Mouse (Mus musculus): ENCODE measurements around the gene Pbld1. TPM values are rescaled to one million over a fixed set of nuclear protein-coding genes. Genes with fewer than 3 reads are reported as not detected.

The Pbld1 gene
- polyA plus RNA-seq, 1 experiment from 2014 or later = 0.99 TPM

- Histone ChIP-seq H3K4me2 (ENCODE audit: low read length) (peak within 1 kb of the TSS; percentile 81), H3K9me3 (ENCODE audit: control insufficient read depth, low read length) (no peaks in the 10 kb centered on the region), H3K4me1 (replicated peaks; ENCODE audit: control insufficient read depth, insufficient read depth, low read length) (peaks cover 46% of the 10 kb centered on the region), H3K27me3 (replicated peaks; ENCODE audit: control insufficient read depth, insufficient read depth, low read length) (no peaks in the 10 kb centered on the region), H3K27ac (ENCODE audit: low read length) (peak within 1 kb of the TSS; percentile 100), H3K36me3 (ENCODE audit: control insufficient read depth, insufficient read depth) (no peaks in the 10 kb centered on the region), H3K9ac (replicated peaks; ENCODE audit: low read depth, low read length) (peak within 1 kb of the TSS; percentile 99), H3K4me3 (replicated peaks; ENCODE audit: low read length) (peak within 1 kb of the TSS; percentile 89)
- under 1% methylated on average over 53 of the region's 69 CpGs for WGBS
- peak; percentile 92 for ATAC-seq
Measured at GRCm38 (mm10) chr10:63023749-63024579, 36.0 kb upstream of the Pbld1 start, which contains the start of the genes Hnrnph3 and Pbld2. Hnrnph3 (minus strand) TSS chr10:63024217. Pbld2 (plus strand) TSS chr10:63024315.

GRCm38 (mm10) chr10:63024580-63024910, 35.4 kb upstream of the Pbld1 start:
- ATAC-seq = peak; percentile 13
- WGBS = 0% methylated on average over 8 of the region's 8 CpGs
- H3K27ac ChIP-seq (ENCODE audit: low read length) = peak overlapping the region; percentile 100
- peak overlapping the region; percentile 88 for H3K9ac ChIP-seq (replicated peaks; ENCODE audit: low read depth, low read length)
- H3K4me1 ChIP-seq (replicated peaks; ENCODE audit: control insufficient read depth, insufficient read depth, low read length) = peaks cover 42% of the 10 kb centered on the region
- H3K27me3 ChIP-seq (replicated peaks; ENCODE audit: control insufficient read depth, insufficient read depth, low read length) = no peaks in the 10 kb centered on the region
- no peaks in the 10 kb centered on the region for H3K36me3 ChIP-seq (ENCODE audit: control insufficient read depth, insufficient read depth)
- H3K9me3 ChIP-seq (ENCODE audit: control insufficient read depth, low read length) = no peaks in the 10 kb centered on the region
- H3K4me3 ChIP-seq (replicated peaks; ENCODE audit: low read length) = peak overlapping the region; percentile 89
- peak overlapping the region; percentile 81 for H3K4me2 ChIP-seq (ENCODE audit: low read length)

GRCm38 (mm10) chr10:63025016-63025415, 34.9 kb upstream of the Pbld1 start:
- H3K9me3 ChIP-seq (ENCODE audit: control insufficient read depth, low read length) = no peaks in the 10 kb centered on the region
- peak overlapping the region; percentile 81 for H3K4me2 ChIP-seq (ENCODE audit: low read length)
- H3K4me1 ChIP-seq (replicated peaks; ENCODE audit: control insufficient read depth, insufficient read depth, low read length) = peaks cover 42% of the 10 kb centered on the region
- no peak for ATAC-seq
- H3K9ac ChIP-seq (replicated peaks; ENCODE audit: low read depth, low read length) = peak overlapping the region; percentile 88
- 14% methylated on average over 2 of the region's 2 CpGs for WGBS
- peak overlapping the region; percentile 89 for H3K4me3 ChIP-seq (replicated peaks; ENCODE audit: low read length)
- peak overlapping the region; percentile 100 for H3K27ac ChIP-seq (ENCODE audit: low read length)
- no peaks in the 10 kb centered on the region for H3K36me3 ChIP-seq (ENCODE audit: control insufficient read depth, insufficient read depth)
- H3K27me3 ChIP-seq (replicated peaks; ENCODE audit: control insufficient read depth, insufficient read depth, low read length) = no peaks in the 10 kb centered on the region

- WGBS = 8% methylated on average over 6 of the region's 6 CpGs
- Histone ChIP-seq H3K4me3 (replicated peaks; ENCODE audit: low read length) (peak overlapping the region; percentile 89), H3K4me1 (replicated peaks; ENCODE audit: control insufficient read depth, insufficient read depth, low read length) (peaks cover 36% of the 10 kb centered on the region), H3K27me3 (replicated peaks; ENCODE audit: control insufficient read depth, insufficient read depth, low read length) (no peaks in the 10 kb centered on the region), H3K4me2 (ENCODE audit: low read length) (peak overlapping the region; percentile 81), H3K9ac (replicated peaks; ENCODE audit: low read depth, low read length) (0 out of 2 replicates have a peak overlapping the region, but pooled peaks have one; percentile 0), H3K36me3 (ENCODE audit: control insufficient read depth, insufficient read depth) (no peaks in the 10 kb centered on the region), H3K27ac (ENCODE audit: low read length) (peak overlapping the region; percentile 100), H3K9me3 (ENCODE audit: control insufficient read depth, low read length) (no peaks in the 10 kb centered on the region)
- no peak for ATAC-seq
Measured at GRCm38 (mm10) chr10:63025491-63026011, 34.4 kb upstream of the Pbld1 start.

DNA sequence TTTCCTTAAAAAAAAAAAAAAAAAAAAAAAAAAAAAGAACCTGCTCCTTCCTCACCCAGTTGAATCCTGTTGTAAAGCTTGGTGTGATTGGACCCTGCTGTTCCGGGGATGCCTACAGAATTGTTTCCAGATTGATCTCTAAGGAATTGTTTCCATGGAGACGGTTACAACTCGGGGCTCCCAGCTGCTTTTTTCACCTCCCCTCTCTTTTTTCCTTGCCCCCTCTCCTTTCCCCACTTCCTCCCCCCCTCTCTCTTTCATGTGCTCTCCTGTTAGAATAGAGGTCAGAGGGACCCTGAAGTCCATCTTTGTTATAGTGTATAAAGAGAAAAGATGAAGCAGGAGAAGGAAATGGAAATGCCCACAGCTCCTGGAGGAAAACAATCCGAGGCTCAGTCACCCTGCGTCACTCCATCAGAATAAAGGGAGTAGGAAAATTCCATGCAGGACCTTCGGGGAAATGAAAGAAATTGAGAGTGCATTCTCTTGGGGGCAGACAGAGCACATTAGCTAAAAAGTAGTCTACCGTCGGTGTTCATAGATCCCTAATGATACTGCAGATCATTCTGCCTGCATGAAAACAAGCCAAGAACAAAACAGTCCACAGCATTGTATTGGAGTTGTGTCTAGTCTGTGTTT, 33.7 kb upstream of the Pbld1 start:
- Histone ChIP-seq H3K4me3 (replicated peaks; ENCODE audit: low read length) (peak overlapping the region; percentile 20), H3K4me2 (ENCODE audit: low read length) (peak overlapping the region; percentile 81), H3K27me3 (replicated peaks; ENCODE audit: control insufficient read depth, insufficient read depth, low read length) (no peaks in the 10 kb centered on the region), H3K27ac (ENCODE audit: low read length) (peak overlapping the region; percentile 100), H3K9ac (replicated peaks; ENCODE audit: low read depth, low read length) (peak overlapping the region; percentile 50), H3K9me3 (ENCODE audit: control insufficient read depth, low read length) (no peaks in the 10 kb centered on the region), H3K36me3 (ENCODE audit: control insufficient read depth, insufficient read depth) (no peaks in the 10 kb centered on the region), H3K4me1 (replicated peaks; ENCODE audit: control insufficient read depth, insufficient read depth, low read length) (peaks cover 31% of the 10 kb centered on the region)
- under 1% methylated on average over 8 of the region's 8 CpGs for WGBS
- ATAC-seq = no peak

- H3K27me3 ChIP-seq (replicated peaks; ENCODE audit: control insufficient read depth, insufficient read depth, low read length) = no peaks in the 10 kb centered on the region
- peak overlapping the region; percentile 81 for H3K4me2 ChIP-seq (ENCODE audit: low read length)
- H3K4me1 ChIP-seq (replicated peaks; ENCODE audit: control insufficient read depth, insufficient read depth, low read length) = peaks cover 27% of the 10 kb centered on the region
- H3K9me3 ChIP-seq (ENCODE audit: control insufficient read depth, low read length) = no peaks in the 10 kb centered on the region
- ATAC-seq = no peak
- peak overlapping the region; percentile 20 for H3K4me3 ChIP-seq (replicated peaks; ENCODE audit: low read length)
- H3K9ac ChIP-seq (replicated peaks; ENCODE audit: low read depth, low read length) = peak overlapping the region; percentile 50
- H3K36me3 ChIP-seq (ENCODE audit: control insufficient read depth, insufficient read depth) = no peaks in the 10 kb centered on the region
- WGBS = 21% methylated on average over 6 of the region's 6 CpGs
- peak overlapping the region; percentile 100 for H3K27ac ChIP-seq (ENCODE audit: low read length)
Measured at GRCm38 (mm10) chr10:63026795-63027160, 33.2 kb upstream of the Pbld1 start.

DNA sequence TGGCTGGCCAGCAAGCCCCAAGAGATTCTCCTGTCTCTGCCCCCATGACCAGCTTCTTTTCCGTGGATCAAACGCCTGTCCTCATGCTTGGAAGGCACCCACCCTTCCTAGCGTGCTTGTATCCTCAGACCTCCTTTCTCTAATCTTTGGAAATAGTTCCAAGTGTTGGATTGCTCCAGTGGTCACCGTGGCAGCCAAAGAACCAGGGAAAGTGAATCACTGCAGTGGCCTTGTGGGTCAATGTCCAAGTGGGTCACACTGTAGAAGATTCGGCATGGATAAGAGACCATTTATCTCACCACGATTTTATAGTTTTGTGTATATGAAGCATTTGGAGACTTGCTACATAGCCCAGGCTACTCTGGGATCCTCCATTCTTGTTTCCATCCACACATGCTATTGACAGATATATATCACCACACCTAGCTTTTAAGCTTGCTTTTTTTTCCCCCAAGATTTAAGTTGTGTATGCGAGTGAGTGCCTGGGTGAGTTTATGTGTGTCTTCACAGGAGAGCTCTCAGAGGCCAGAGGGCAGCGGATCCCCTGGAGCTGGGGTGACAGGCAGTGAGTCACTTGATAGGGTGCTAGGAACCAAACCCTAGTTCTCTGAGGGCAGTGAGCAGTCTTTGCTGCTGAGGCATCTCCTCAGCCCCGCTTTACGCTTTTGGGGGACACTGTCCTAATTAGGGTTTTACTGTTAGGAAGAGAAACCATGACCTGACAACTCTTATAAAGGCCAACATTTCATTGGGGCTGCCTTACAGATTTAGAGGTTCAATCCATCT, 32.4 kb upstream of the Pbld1 start:
- no peaks in the 10 kb centered on the region for H3K9me3 ChIP-seq (ENCODE audit: control insufficient read depth, low read length)
- H3K27ac ChIP-seq (ENCODE audit: low read length) = peak overlapping the region; percentile 100
- H3K4me2 ChIP-seq (ENCODE audit: low read length) = no peak overlapping the region
- H3K9ac ChIP-seq (replicated peaks; ENCODE audit: low read depth, low read length) = no peak overlapping the region
- H3K27me3 ChIP-seq (replicated peaks; ENCODE audit: control insufficient read depth, insufficient read depth, low read length) = no peaks in the 10 kb centered on the region
- ATAC-seq = no peak
- no peaks in the 10 kb centered on the region for H3K36me3 ChIP-seq (ENCODE audit: control insufficient read depth, insufficient read depth)
- H3K4me1 ChIP-seq (replicated peaks; ENCODE audit: control insufficient read depth, insufficient read depth, low read length) = peaks cover 24% of the 10 kb centered on the region
- H3K4me3 ChIP-seq (replicated peaks; ENCODE audit: low read length) = no peak overlapping the region
- 89% methylated on average over 10 of the region's 10 CpGs for WGBS

- no peak overlapping the region for H3K27ac ChIP-seq (ENCODE audit: low read length)
- H3K36me3 ChIP-seq (ENCODE audit: control insufficient read depth, insufficient read depth) = no peaks in the 10 kb centered on the region
- WGBS = 41% methylated on average over 4 of the region's 4 CpGs
- H3K4me2 ChIP-seq (ENCODE audit: low read length) = no peak overlapping the region
- H3K27me3 ChIP-seq (replicated peaks; ENCODE audit: control insufficient read depth, insufficient read depth, low read length) = no peaks in the 10 kb centered on the region
- no peak overlapping the region for H3K9ac ChIP-seq (replicated peaks; ENCODE audit: low read depth, low read length)
- H3K4me1 ChIP-seq (replicated peaks; ENCODE audit: control insufficient read depth, insufficient read depth, low read length) = peaks cover 24% of the 10 kb centered on the region
- ATAC-seq = no peak
- no peak overlapping the region for H3K4me3 ChIP-seq (replicated peaks; ENCODE audit: low read length)
- no peaks in the 10 kb centered on the region for H3K9me3 ChIP-seq (ENCODE audit: control insufficient read depth, low read length)
Measured at GRCm38 (mm10) chr10:63028396-63028795, 31.6 kb upstream of the Pbld1 start.

GRCm38 (mm10) chr10:63032267-63032666, 27.7 kb upstream of the Pbld1 start:
- no peak for ATAC-seq
- Histone ChIP-seq H3K9ac (replicated peaks; ENCODE audit: low read depth, low read length) (no peak overlapping the region), H3K4me2 (ENCODE audit: low read length) (no peak overlapping the region), H3K4me3 (replicated peaks; ENCODE audit: low read length) (no peak overlapping the region), H3K36me3 (ENCODE audit: control insufficient read depth, insufficient read depth) (no peaks in the 10 kb centered on the region), H3K27ac (ENCODE audit: low read length) (no peak overlapping the region), H3K27me3 (replicated peaks; ENCODE audit: control insufficient read depth, insufficient read depth, low read length) (no peaks in the 10 kb centered on the region), H3K9me3 (ENCODE audit: control insufficient read depth, low read length) (no peaks in the 10 kb centered on the region), H3K4me1 (replicated peaks; ENCODE audit: control insufficient read depth, insufficient read depth, low read length) (peaks cover under 1% of the 10 kb centered on the region; the same call in 1 of the 2 replicates)
- WGBS = 88% methylated on average over 3 of the region's 3 CpGs

Measured in forebrain, embryonic 16.5 days (tissue).